Mouse (Mus musculus) ES-E14 (cell line): ENCODE data around the gene Mvb12a.

Experiments
- HCFC1 ChIP-seq: IDR thresholded peaks from 2 replicates; pipeline ENCODE4 v1.6.1; 2012; ENCODE audit warnings: low read length, inconsistent platforms, borderline replicate concordance; ENCODE audit not compliant: insufficient read depth
- MAFK ChIP-seq: IDR thresholded peaks from 2 replicates; pipeline ENCODE4 v1.6.1; 2014; ENCODE audit warnings: mild to moderate bottlenecking, low read depth, low read length, inconsistent platforms; ENCODE audit not compliant: insufficient read depth
- ZNF384 ChIP-seq: IDR thresholded peaks from 2 replicates; pipeline ENCODE4 v1.6.1; 2012; ENCODE audit warnings: low read depth, low read length, inconsistent platforms

- TF ChIP-seq MAFK (no peak), ZNF384 (no peak), HCFC1 (no peak)
Measured at GRCm38 (mm10) chr8:71579476-71579875, 36.8 kb downstream of the Mvb12a start.
